Mouse (Mus musculus): Measurements from ENCODE around the gene Gm5269. TPM values are rescaled to one million over a fixed set of nuclear protein-coding genes. Genes with fewer than 3 reads are reported as not detected.

Gm5269 gene
- polyA plus RNA-seq, 1 experiment, result not detected

DNA sequence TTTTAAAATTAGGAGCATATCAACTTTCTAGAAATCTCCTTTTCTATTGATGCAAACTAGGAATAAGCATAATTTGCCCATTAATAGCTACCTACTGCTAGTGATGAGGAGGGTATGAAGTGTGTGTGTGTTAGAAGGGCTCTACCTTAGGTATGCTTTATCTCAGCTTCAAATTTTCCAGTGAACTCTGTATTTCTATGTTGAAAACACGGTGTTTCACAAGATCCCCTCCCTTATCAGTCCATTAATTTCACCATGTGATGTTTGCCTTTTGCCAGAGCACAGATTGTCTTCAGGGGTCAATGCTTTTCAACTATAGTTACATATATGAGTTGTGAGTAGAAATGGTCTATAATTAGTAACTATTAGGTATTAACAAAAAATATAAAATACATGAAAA, 8.0 kb upstream of the Gm5269 start:
- H3K4me3 ChIP-seq (ENCODE audit: insufficient read depth, low read depth, low read length), result no peak overlapping the region
- H3K4me1 ChIP-seq (ENCODE audit: control insufficient read depth, insufficient read depth, insufficient read length, low read length), result no peaks in the 10 kb centered on the region
- no peak overlapping the region for H3K27ac ChIP-seq (replicated peaks; ENCODE audit: low read depth, low read length)

DNA sequence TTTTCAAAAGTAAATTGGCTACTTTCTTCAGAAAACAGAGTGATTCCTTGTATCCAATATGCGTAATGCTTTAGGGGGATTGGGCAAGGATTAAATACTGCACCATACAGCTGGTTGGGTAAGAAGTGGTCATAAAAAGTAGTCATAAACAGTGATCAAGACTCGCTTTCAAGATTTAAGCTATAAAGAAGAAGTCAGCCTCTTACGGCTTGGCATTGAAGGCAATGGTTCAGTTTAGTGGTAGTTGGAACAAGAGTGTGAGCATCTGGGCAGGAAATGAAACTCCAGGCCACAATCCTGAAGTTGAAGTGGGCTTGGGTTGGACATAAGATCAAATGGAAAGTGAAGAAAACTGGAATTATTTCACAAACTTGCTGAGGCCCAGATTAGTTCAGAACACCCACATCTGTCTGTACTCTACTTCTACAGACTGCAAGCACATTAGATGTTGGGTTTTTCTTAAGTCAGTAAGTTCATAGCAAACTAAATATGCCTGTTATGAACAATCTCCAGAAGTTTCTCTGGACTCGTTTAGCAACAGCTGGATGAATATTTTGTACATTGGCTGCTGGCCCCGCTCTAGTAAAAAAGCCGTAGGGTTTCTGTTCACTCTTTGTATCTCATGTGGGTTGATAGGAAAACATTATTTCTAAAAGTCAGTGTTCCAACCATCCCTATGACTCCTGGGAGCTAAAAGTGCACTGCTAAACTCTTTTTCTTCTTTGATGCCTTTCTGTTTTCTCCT, 4.3 kb upstream of the Gm5269 start:
- Histone ChIP-seq H3K4me3 (ENCODE audit: insufficient read depth, low read depth, low read length) (no peak overlapping the region), H3K27ac (replicated peaks; ENCODE audit: low read depth, low read length) (peak overlapping the region; percentile 13; the same call in 1 of the 2 replicates), H3K4me1 (ENCODE audit: control insufficient read depth, insufficient read depth, insufficient read length, low read length) (no peaks in the 10 kb centered on the region)

GRCm38 (mm10) chr1:45891986-45892385, 1.9 kb upstream of the Gm5269 start:
- no peak overlapping the region for H3K4me3 ChIP-seq (ENCODE audit: insufficient read depth, low read depth, low read length)
- no peak overlapping the region for H3K27ac ChIP-seq (replicated peaks; ENCODE audit: low read depth, low read length)
- H3K4me1 ChIP-seq (ENCODE audit: control insufficient read depth, insufficient read depth, insufficient read length, low read length), result no peaks in the 10 kb centered on the region

DNA sequence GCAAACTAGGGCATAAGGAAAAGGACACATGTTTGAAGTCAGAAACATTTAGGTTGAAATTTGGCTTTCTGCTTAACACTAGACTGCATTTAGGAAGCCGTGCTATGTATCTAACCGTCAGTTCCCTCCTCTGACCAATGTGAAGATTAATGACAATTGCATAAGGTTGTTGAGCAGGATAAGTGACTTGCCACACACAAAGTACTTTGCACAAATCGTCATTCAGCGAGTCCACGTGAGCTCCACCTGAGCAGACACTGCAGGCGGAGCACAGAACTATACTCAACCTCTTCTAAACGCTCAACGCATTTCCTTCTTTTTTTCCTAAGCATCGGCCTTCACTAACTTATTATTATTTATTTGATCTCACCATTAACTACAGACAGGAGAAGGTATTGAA, 3.3 kb downstream of the Gm5269 start:
- no peak overlapping the region for H3K4me3 ChIP-seq (ENCODE audit: insufficient read depth, low read depth, low read length)

DNA sequence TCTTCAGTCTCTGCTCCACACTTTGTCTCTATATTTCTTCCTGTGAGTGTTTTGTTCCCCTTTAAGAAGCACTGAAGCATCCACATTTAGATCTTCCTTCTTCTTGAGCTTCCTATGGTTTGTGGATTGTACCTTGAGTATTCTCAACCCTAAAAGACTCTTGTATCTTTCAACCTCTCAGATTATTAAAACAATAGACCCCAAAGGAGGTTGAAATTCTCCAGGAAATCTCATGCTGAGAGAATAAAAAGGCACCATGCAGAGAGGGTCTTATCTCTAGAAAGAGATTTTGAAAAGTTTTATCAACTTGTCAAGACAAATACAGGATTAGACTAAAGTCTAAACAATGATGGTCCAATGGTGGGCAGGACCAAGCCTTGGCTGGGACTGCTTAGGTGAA, 6.7 kb downstream of the Gm5269 start:
- Histone ChIP-seq H3K4me3 (ENCODE audit: insufficient read depth, low read depth, low read length) (no peak overlapping the region), H3K4me1 (ENCODE audit: control insufficient read depth, insufficient read depth, insufficient read length, low read length) (no peaks in the 10 kb centered on the region), H3K27ac (replicated peaks; ENCODE audit: low read depth, low read length) (no peak overlapping the region)

More for the DNA sequence above, 3.3 kb downstream of the Gm5269 start:
- no peak overlapping the region for H3K27ac ChIP-seq (replicated peaks; ENCODE audit: low read depth, low read length)
- no peaks in the 10 kb centered on the region for H3K4me1 ChIP-seq (ENCODE audit: control insufficient read depth, insufficient read depth, insufficient read length, low read length)

GRCm38 (mm10) chr1:45882076-45882475, 8.0 kb downstream of the Gm5269 start:
- H3K4me1 ChIP-seq (ENCODE audit: control insufficient read depth, insufficient read depth, insufficient read length, low read length), result no peaks in the 10 kb centered on the region
- no peak overlapping the region for H3K4me3 ChIP-seq (ENCODE audit: insufficient read depth, low read depth, low read length)
- no peak overlapping the region for H3K27ac ChIP-seq (replicated peaks; ENCODE audit: low read depth, low read length)

GRCm38 (mm10) chr1:45881228-45881832, 8.7 kb downstream of the Gm5269 start:
- no peaks in the 10 kb centered on the region for H3K4me1 ChIP-seq (ENCODE audit: control insufficient read depth, insufficient read depth, insufficient read length, low read length)
- no peak overlapping the region for H3K27ac ChIP-seq (replicated peaks; ENCODE audit: low read depth, low read length)
- H3K4me3 ChIP-seq (ENCODE audit: insufficient read depth, low read depth, low read length), result no peak overlapping the region

DNA sequence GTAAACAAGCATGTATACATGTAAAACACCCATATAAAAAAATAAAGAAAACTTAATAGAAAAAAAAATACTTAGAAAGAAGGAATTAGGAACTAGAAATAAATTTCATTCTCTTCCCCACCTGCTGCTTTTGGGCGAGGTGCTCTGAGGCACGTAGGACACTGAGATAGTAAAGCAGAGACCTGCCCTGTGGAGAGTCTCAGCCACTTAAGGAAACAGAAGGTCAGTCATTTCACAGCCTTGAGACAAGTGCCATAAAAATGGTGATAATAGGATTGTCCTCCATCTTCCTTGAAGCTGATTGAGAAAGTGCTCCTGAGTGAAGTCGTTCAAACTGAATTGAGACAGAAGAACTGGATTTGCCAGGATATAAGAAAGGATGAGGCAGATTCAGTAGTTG, 12.6 kb downstream of the Gm5269 start:
- Histone ChIP-seq H3K4me3 (ENCODE audit: insufficient read depth, low read depth, low read length) (no peak overlapping the region), H3K4me1 (ENCODE audit: control insufficient read depth, insufficient read depth, insufficient read length, low read length) (no peaks in the 10 kb centered on the region), H3K27ac (replicated peaks; ENCODE audit: low read depth, low read length) (no peak overlapping the region)

DNA sequence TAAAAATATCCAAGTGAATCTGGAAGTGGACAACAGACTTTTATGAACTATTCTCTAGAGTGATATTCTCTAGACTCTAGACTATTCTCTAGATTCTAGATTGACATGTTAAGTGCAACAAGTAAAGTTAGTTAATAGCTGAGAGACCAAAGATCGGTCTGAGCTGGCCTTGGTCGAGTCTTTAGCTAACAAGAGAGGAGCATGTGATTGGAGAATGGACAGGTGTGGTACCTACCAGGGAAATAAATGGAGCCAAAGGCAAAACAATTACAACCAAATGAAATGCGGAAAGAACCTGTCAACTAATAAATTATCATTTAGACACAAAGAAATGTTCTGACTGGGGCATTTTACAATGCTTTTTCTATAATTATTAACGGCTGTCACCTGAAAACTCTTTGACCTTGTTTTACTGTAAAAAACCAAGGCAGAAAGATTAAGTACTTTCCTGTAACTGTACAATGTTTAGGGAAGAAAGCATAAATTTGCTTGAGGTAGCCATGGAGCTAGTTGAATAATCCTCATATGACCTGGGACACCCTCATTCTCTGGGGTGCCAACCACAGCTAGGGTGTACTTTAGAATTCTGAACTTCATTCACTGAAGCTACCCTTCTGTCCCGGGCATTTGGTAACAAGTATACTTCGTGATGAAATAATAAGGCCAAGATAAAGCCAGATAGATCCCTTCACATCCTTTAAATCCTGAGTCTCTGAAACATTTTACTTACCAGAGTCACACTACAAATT, 13.4 kb downstream of the Gm5269 start:
- no peak overlapping the region for H3K4me3 ChIP-seq (ENCODE audit: insufficient read depth, low read depth, low read length)
- H3K27ac ChIP-seq (replicated peaks; ENCODE audit: low read depth, low read length), result no peak overlapping the region
- H3K4me1 ChIP-seq (ENCODE audit: control insufficient read depth, insufficient read depth, insufficient read length, low read length), result no peaks in the 10 kb centered on the region

DNA sequence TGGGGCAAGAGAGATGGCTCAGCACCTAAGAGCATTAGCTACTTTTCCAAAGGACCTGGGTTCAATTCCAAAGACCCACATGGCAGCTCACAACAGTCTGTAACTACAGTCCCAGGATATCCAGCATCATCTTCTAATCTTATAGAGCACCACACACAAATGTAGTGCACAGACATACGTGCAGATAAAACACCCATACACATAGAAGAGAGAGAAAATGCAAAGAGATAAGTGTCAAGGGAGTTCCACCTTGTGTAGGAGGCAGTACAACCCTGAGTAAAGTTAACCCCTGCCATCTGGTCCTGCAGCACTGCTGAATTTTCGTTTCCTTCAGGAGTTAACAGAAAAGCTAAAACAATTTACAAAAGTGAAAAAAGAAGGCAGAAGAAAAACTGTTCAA, 14.4 kb downstream of the Gm5269 start:
- H3K27ac ChIP-seq (replicated peaks; ENCODE audit: low read depth, low read length), result no peak overlapping the region
- H3K4me1 ChIP-seq (ENCODE audit: control insufficient read depth, insufficient read depth, insufficient read length, low read length), result no peaks in the 10 kb centered on the region
- no peak overlapping the region for H3K4me3 ChIP-seq (ENCODE audit: insufficient read depth, low read depth, low read length)

DNA sequence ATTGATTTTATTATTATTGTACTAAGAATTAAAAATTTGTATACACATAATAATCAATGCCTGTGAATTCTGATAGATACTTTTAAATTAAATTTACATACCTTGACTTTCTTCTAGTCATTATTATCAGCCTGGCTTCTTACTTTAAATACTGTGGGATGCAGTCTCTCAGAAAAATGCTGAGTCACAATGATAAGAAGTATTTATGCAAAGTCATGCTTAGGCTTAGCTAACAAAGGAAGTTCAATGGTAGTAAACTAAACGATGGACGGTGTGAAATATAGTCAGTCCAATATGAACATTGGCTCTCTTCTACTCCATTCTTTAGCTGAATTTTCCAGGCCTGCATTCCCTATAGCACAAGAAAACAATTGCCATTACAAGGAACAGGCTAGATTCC, 16.8 kb downstream of the Gm5269 start:
- peaks cover 5% of the 10 kb centered on the region; the same call in 1 of the 2 replicates for H3K4me1 ChIP-seq (ENCODE audit: control insufficient read depth, insufficient read depth, insufficient read length, low read length)
- no peak overlapping the region for H3K27ac ChIP-seq (replicated peaks; ENCODE audit: low read depth, low read length)
- H3K4me3 ChIP-seq (ENCODE audit: insufficient read depth, low read depth, low read length), result no peak overlapping the region

GRCm38 (mm10) chr1:45868479-45869137, 21.5 kb downstream of the Gm5269 start:
- Histone ChIP-seq H3K27ac (replicated peaks; ENCODE audit: low read depth, low read length) (peak overlapping the region; percentile 81), H3K4me3 (ENCODE audit: insufficient read depth, low read depth, low read length) (no peak overlapping the region), H3K4me1 (ENCODE audit: control insufficient read depth, insufficient read depth, insufficient read length, low read length) (peaks cover 7% of the 10 kb centered on the region)

GRCm38 (mm10) chr1:45868050-45868449, 22.0 kb downstream of the Gm5269 start:
- Histone ChIP-seq H3K4me3 (ENCODE audit: insufficient read depth, low read depth, low read length) (no peak overlapping the region), H3K4me1 (ENCODE audit: control insufficient read depth, insufficient read depth, insufficient read length, low read length) (peaks cover 7% of the 10 kb centered on the region), H3K27ac (replicated peaks; ENCODE audit: low read depth, low read length) (no peak overlapping the region; the same call in 1 of the 2 replicates)

DNA sequence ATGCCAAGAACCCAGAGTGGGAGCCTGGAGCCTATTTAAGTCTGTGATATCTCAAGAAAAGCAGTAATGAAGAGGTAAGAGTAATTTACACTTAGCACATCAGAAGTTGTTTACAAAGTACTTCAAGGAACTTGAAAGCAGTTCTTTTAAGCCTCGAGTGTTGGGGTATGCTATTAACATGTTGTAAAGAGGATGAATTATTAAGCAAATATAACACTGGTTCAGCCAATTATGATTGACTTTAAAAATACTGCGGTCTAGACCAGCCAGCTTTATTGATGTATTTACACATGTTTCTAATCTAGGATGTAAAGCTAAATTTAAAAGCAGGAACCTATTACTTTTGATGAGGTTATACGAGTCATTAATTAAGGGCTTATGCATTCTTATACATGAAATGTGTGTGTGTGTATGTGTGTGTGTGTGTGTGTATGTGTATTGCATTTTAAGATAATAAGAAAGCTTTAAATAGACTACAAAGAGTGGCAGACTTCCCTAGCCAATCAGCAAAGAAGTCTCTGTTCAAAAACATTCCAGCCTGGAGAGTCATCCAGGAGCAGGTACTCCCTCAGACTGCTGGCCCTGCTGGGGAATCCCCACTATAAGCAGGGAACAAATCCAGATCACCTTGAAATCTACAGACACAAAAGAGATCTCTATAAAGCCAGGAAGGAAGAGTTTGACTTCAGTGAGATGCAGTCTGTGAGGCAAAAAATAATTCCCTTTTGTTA, 23.6 kb downstream of the Gm5269 start:
- Histone ChIP-seq H3K4me3 (ENCODE audit: insufficient read depth, low read depth, low read length) (no peak overlapping the region), H3K27ac (replicated peaks; ENCODE audit: low read depth, low read length) (peak overlapping the region; percentile 47), H3K4me1 (ENCODE audit: control insufficient read depth, insufficient read depth, insufficient read length, low read length) (peaks cover 7% of the 10 kb centered on the region)
